Mouse (Mus musculus) small intestine, adult 2 months (tissue): ENCODE data around the gene Rhd.

Experiments
- CTCF ChIP-seq: fragments of 200-500 bp; IDR thresholded peaks from 2 replicates; pipeline ENCODE4 v1.5.1; 2012; ENCODE audit warnings: low read depth, mild to moderate bottlenecking, control low read depth, inconsistent platforms, low read length, moderate library complexity, mixed read lengths; ENCODE audit not compliant: insufficient replicate concordance, insufficient read length; ENCODE audit errors: extremely low read depth
- POLR2A ChIP-seq: fragments of 200-500 bp; IDR thresholded peaks from 2 replicates; pipeline ENCODE4 v1.6.1; 2012; ENCODE audit warnings: low read depth, mild to moderate bottlenecking, control low read depth, inconsistent platforms, low read length, moderate library complexity

GRCm38 (mm10) chr4:134865789-134866188, 1.5 kb downstream of the Rhd start:
- no peak for TF ChIP-seq POLR2A
- TF ChIP-seq CTCF = no peak
